Mouse (Mus musculus) hindbrain, embryonic 14.5 days (tissue): ENCODE results near the gene Drd5. TPM values are rescaled to one million over a fixed set of nuclear protein-coding genes. Genes with fewer than 3 reads are reported as not detected.

Experiments used
- ATAC-seq: fragments of 200-750 bp; cut with Nextera tagmentation; 2 replicates; pipeline ENCODE4 v1.8.0; 2017; ENCODE audit warnings: moderate number of reproducible peaks, mild to moderate bottlenecking, moderate TSS enrichment, moderate library complexity; ENCODE audit not compliant: low FRiP score
- DNase-seq: peaks from one replicate; pipeline ENCODE4 v3.0.0-alpha.2; 2015; ENCODE audit warnings: low spot score
- H3K27ac ChIP-seq: fragments of 300-500 bp; sonication (generic); 2 replicates; pipeline ENCODE4 v1.5.1; 2014; ENCODE audit warnings: mild to moderate bottlenecking, moderate library complexity
- H3K27me3 ChIP-seq: fragments of 300-500 bp; sonication (generic); 2 replicates; pipeline ENCODE4 v1.6.1; 2014; ENCODE audit warnings: mild to moderate bottlenecking, low read length, mixed read lengths; ENCODE audit not compliant: control insufficient read depth, insufficient read depth
- H3K36me3 ChIP-seq: fragments of 300-500 bp; sonication (generic); replicated peaks from 2 replicates; pipeline ENCODE4 v1.6.1; 2014; ENCODE audit not compliant: control insufficient read depth, insufficient read depth
- H3K4me1 ChIP-seq: fragments of 300-500 bp; sonication (generic); replicated peaks from 2 replicates; pipeline ENCODE4 v1.6.1; 2014; ENCODE audit warnings: antibody characterized with exemption, low read length, mixed read lengths; ENCODE audit not compliant: control insufficient read depth, insufficient read depth
- H3K4me2 ChIP-seq: fragments of 300-500 bp; sonication (generic); replicated peaks from 2 replicates; pipeline ENCODE4 v1.6.1; 2014; ENCODE audit warnings: mild to moderate bottlenecking, moderate library complexity
- H3K4me3 ChIP-seq: fragments of 300-500 bp; sonication (generic); replicated peaks from 2 replicates; pipeline ENCODE4 v1.5.1; 2014; ENCODE audit warnings: mild to moderate bottlenecking, low read length
- H3K9ac ChIP-seq: fragments of 300-500 bp; sonication (generic); 2 replicates; pipeline ENCODE4 v1.6.1; 2014
- H3K9me3 ChIP-seq: fragments of 300-500 bp; sonication (generic); 2 replicates; pipeline ENCODE4 v1.6.1; 2016; ENCODE audit warnings: low read length; ENCODE audit not compliant: control insufficient read depth
- WGBS: fragments of 180-500 bp; shearing (Covaris S2); extraction: QIAGEN DNeasy Blood & Tissue Kit; methylation state at CpG from one replicate; pipeline ENCODE4 v1.1.7; 2014; 5-methylcytosine and 5-hydroxymethylcytosine counted together
- polyA plus RNA-seq: library from polyadenylated mRNA; unstranded; fragments of >200 nt; fragmentation: Nextera tagmentation; extraction: Ambion mirVana; gene quantifications from 2 replicates; pipeline ENCODE4 v1.2.1, GENCODE M21; 2014

The Drd5 gene
- polyA plus RNA-seq: 0.46 and 0.69 TPM in 2 replicates

- no peaks in the 10 kb centered on the region for H3K9me3 ChIP-seq
- H3K4me3 ChIP-seq: peak within 1 kb of the TSS; percentile 46
- H3K27ac ChIP-seq: no peak within 1 kb of the TSS
- peaks cover 46% of the 10 kb centered on the region for H3K27me3 ChIP-seq
- ATAC-seq (peak; percentile 57; the same call in 1 of the 2 replicates), DNase-seq (no peak)
- H3K4me1 ChIP-seq: peaks cover 5% of the 10 kb centered on the region; the same call in 1 of the 2 replicates
- no peaks in the 10 kb centered on the region for H3K36me3 ChIP-seq
- H3K4me2 ChIP-seq: peak within 1 kb of the TSS; percentile 88
- 2% methylated on average over 67 of the region's 67 CpGs for WGBS
- peak within 1 kb of the TSS; percentile 63 for H3K9ac ChIP-seq
These were observed at the start of gene Drd5 for GRCm38 (mm10) chr5:38318966-38319786. TSS of gene Drd5 (plus strand) at chr5:38319367.

- peaks cover 45% of the 10 kb centered on the region for H3K36me3 ChIP-seq
- ATAC-seq: no peak
These were observed 48.2 kb upstream of the Drd5 start for GRCm38 (mm10) chr5:38270942-38271341.

DNA sequence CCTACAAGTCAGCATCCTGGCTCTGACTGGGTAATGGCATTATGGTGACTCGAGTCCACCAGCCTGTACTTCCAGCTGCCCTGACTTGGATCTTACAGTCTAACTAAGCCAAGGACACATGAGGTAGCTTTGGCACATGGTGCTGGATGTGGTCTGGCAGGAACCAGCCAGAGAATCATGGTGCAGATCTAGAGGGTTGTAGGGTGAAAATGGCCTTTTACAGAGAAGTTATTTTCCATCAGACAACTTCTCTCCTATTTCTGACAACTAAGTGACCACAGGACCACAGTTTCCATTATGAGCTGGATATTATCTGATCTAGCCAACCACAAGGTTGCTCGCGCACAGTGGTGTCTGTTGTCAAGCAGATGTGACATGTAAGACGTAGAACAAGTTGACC is 45.3 kb upstream of the Drd5 start:
- peaks cover 50% of the 10 kb centered on the region for H3K27me3 ChIP-seq
- no peak for DNase-seq
- H3K36me3 ChIP-seq: peaks cover 25% of the 10 kb centered on the region
- no peak overlapping the region for H3K4me2 ChIP-seq
- no peaks in the 10 kb centered on the region for H3K9me3 ChIP-seq
- H3K4me3 ChIP-seq: no peak overlapping the region
- H3K27ac ChIP-seq: no peak overlapping the region
- no peak for ATAC-seq
- WGBS: 91% methylated on average over 4 of the region's 4 CpGs
- no peaks in the 10 kb centered on the region; the same call in 1 of the 2 replicates for H3K4me1 ChIP-seq
- no peak overlapping the region for H3K9ac ChIP-seq

More at GRCm38 (mm10) chr5:38270942-38271341, 48.2 kb upstream of the Drd5 start:
- Histone ChIP-seq H3K9me3 (no peaks in the 10 kb centered on the region), H3K27me3 (peaks cover 23% of the 10 kb centered on the region), H3K4me1 (no peaks in the 10 kb centered on the region), H3K9ac (no peak overlapping the region), H3K27ac (no peak overlapping the region), H3K4me3 (no peak overlapping the region), H3K4me2 (no peak overlapping the region)
- DNase-seq: no peak
- WGBS: 93% methylated on average over 3 of the region's 3 CpGs

DNA sequence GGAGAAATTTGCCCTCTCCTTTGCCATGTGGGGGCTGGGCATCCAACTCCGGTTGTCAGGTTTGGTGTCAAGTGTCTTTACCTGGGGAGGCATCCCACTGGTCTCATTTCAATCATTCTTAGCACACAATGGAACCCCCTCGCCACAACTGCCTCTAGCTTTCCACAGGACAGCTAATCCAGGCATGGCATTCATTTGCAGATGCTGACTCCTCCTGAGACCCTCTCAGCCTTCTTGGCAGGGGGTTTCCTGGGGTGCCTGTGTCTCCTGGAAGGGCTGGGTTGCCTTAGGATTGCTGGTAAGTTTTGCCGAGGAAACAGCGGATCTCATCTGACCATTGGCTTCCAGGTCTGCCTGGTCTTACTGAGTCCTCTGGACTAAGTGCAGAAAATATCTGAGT is 43.4 kb upstream of the Drd5 start, which contains the start of gene Otop1:
Otop1 (plus strand) TSS at position 202 of the 400 bp plus-strand sequence.
- Histone ChIP-seq H3K9me3 (no peaks in the 10 kb centered on the region), H3K4me1 (no peaks in the 10 kb centered on the region; the same call in 1 of the 2 replicates), H3K36me3 (peaks cover 10% of the 10 kb centered on the region), H3K27ac (no peak within 1 kb of the TSS), H3K9ac (no peak within 1 kb of the TSS), H3K4me2 (peak within 1 kb of the TSS; percentile 48), H3K27me3 (peaks cover 66% of the 10 kb centered on the region), H3K4me3 (peak within 1 kb of the TSS; percentile 9)
- ATAC-seq (no peak), DNase-seq (no peak)
- WGBS: 6% methylated on average over 4 of the region's 4 CpGs

- Histone ChIP-seq H3K4me1 (no peaks in the 10 kb centered on the region; the same call in 1 of the 2 replicates), H3K27me3 (peaks cover 71% of the 10 kb centered on the region), H3K27ac (no peak overlapping the region), H3K4me3 (peak overlapping the region; percentile 9), H3K4me2 (peak overlapping the region; percentile 48), H3K9me3 (no peaks in the 10 kb centered on the region), H3K36me3 (peaks cover 3% of the 10 kb centered on the region; the same call in 1 of the 2 replicates), H3K9ac (no peak overlapping the region)
- DNase-seq: no peak
- 2% methylated on average over 19 of the region's 19 CpGs for WGBS
- ATAC-seq: no peak
These were observed 42.7 kb upstream of the Drd5 start for GRCm38 (mm10) chr5:38276451-38276850.

- Histone ChIP-seq H3K36me3 (no peaks in the 10 kb centered on the region), H3K4me2 (peak overlapping the region; percentile 48), H3K9me3 (no peaks in the 10 kb centered on the region), H3K27me3 (peaks cover 71% of the 10 kb centered on the region), H3K4me1 (no peaks in the 10 kb centered on the region; the same call in 1 of the 2 replicates), H3K4me3 (peak overlapping the region; percentile 28), H3K9ac (peak overlapping the region; percentile 9), H3K27ac (no peak overlapping the region)
- WGBS: under 1% methylated on average over 58 of the region's 65 CpGs
- DNase-seq (no peak), ATAC-seq (0 out of 2 replicates have a peak, but pooled peaks have one; percentile 49)
These were observed 41.9 kb upstream of the Drd5 start for GRCm38 (mm10) chr5:38277098-38277866.

GRCm38 (mm10) chr5:38277936-38278600 is 41.1 kb upstream of the Drd5 start:
- Histone ChIP-seq H3K4me3 (peak overlapping the region; percentile 28), H3K36me3 (no peaks in the 10 kb centered on the region), H3K27me3 (peaks cover 71% of the 10 kb centered on the region), H3K4me2 (peak overlapping the region; percentile 48), H3K4me1 (no peaks in the 10 kb centered on the region; the same call in 1 of the 2 replicates), H3K9ac (peak overlapping the region; percentile 9; the same call in 1 of the 2 replicates), H3K27ac (no peak overlapping the region), H3K9me3 (no peaks in the 10 kb centered on the region)
- no peak for ATAC-seq
- 22% methylated on average over 12 of the region's 12 CpGs for WGBS
- DNase-seq: no peak

- ATAC-seq (no peak), DNase-seq (no peak)
- Histone ChIP-seq H3K9ac (no peak overlapping the region), H3K36me3 (no peaks in the 10 kb centered on the region), H3K27ac (no peak overlapping the region), H3K4me2 (no peak overlapping the region), H3K9me3 (no peaks in the 10 kb centered on the region), H3K4me1 (no peaks in the 10 kb centered on the region; the same call in 1 of the 2 replicates), H3K4me3 (no peak overlapping the region), H3K27me3 (peaks cover 56% of the 10 kb centered on the region)
- 47% methylated on average over 1 of the region's 1 CpGs for WGBS
These were observed 39.1 kb upstream of the Drd5 start for GRCm38 (mm10) chr5:38280075-38280474.
